ENCODE assay signal across 18 mouse cellular contexts in the genomic region with DNA sequence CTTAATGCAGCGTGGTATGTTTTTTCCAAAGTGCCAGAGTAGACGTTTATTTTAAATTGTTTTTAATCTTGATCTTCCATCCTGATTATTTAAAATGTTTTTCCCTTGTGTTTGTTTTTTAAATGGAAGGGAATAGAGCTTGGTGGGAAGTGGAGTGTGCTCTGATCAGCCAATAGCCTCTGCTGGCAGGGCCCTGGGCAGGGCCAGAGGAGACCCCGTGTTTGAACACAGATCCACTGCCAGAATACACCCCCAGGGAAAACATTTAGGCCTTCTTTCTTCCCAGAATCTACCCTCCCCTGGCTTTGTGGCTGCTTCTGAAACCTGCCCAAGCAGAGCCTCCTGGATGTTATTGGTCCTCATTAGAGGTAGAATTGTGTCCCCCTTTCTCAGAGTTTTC.
DNase-seq lines count a peak whose midpoint lies in the region; ATAC-seq and TF ChIP-seq lines count a peak whose summit lies in the region.
"Had no signal": no experiment of that assay in that cellular context is flagged by ENCODE, and none has a peak within 500 bp of the region (broad histone marks: within the 10 kb centered on the region; RNA-seq: fewer than 3 reads in every experiment).

No protein-coding gene starts in this region.

- no peak for DNase-seq in layer of hippocampus, adult 2 months (ENCODE audit: low spot score in 2 of 2)
- no peak for DNase-seq in layer of hippocampus, postnatal 25 days (ENCODE audit: extremely low spot score in 1 of 2, low spot score in 1 of 2)
- DNase-seq in adrenal gland, postnatal 4 days (ENCODE audit: low spot score in 2 of 2): no peak
- DNase-seq in adrenal gland, postnatal 36 days: no peak
- DNase-seq: cerebellum, postnatal 36 days; gastrocnemius, adult 2 months; layer of hippocampus, postnatal 36 days; thymus, adult 18-20 months had no signal

- peak overlapping the region; percentile 43 for H3K27ac ChIP-seq in layer of hippocampus, adult 2 months
- no peak overlapping the region; the same call in 1 of the 2 replicates for H3K27ac ChIP-seq in forebrain, embryonic 15.5 days (replicated peaks)
- H3K27ac ChIP-seq in hindbrain, embryonic 13.5 days: peak overlapping the region; percentile 44
- H3K27ac ChIP-seq in neural tube, embryonic 12.5 days: no peak overlapping the region
- H3K27ac ChIP-seq: gastrocnemius, adult 2 months; kidney, postnatal 0 days; limb, embryonic 10.5 days; liver, embryonic 12.5 days; lung, embryonic 15.5 days had no signal

- peaks cover 9% of the 10 kb centered on the region for H3K4me1 ChIP-seq in forebrain, embryonic 15.5 days
- H3K4me1 ChIP-seq in hindbrain, embryonic 13.5 days (replicated peaks): peaks cover 22% of the 10 kb centered on the region
- H3K4me1 ChIP-seq in neural tube, embryonic 12.5 days: peaks cover 5% of the 10 kb centered on the region; the same call in 1 of the 2 replicates
- H3K4me1 ChIP-seq: limb, embryonic 10.5 days; liver, embryonic 12.5 days; lung, embryonic 15.5 days had no signal

- H3K9ac ChIP-seq in forebrain, embryonic 15.5 days (replicated peaks): no peak overlapping the region
- no peak overlapping the region for H3K9ac ChIP-seq in hindbrain, embryonic 13.5 days
- no peak overlapping the region for H3K9ac ChIP-seq in neural tube, embryonic 12.5 days
- H3K9ac ChIP-seq: liver, embryonic 12.5 days; lung, embryonic 15.5 days had no signal

- no peaks in the 10 kb centered on the region for H3K9me3 ChIP-seq in forebrain, embryonic 15.5 days
- H3K9me3 ChIP-seq in hindbrain, embryonic 13.5 days: no peaks in the 10 kb centered on the region
- no peaks in the 10 kb centered on the region for H3K9me3 ChIP-seq in neural tube, embryonic 12.5 days
- H3K9me3 ChIP-seq: limb, embryonic 10.5 days; liver, embryonic 12.5 days; lung, embryonic 15.5 days had no signal

- no peak overlapping the region for H3K4me2 ChIP-seq in forebrain, embryonic 15.5 days (replicated peaks)
- H3K4me2 ChIP-seq in hindbrain, embryonic 13.5 days: no peak overlapping the region
- H3K4me2 ChIP-seq in neural tube, embryonic 12.5 days (replicated peaks): no peak overlapping the region
- H3K4me2 ChIP-seq: liver, embryonic 12.5 days; lung, embryonic 15.5 days had no signal

- TF ChIP-seq CTCF in layer of hippocampus, adult 2 months (conservative IDR thresholded peaks at IDR 0.05): no peak

- no peaks in the 10 kb centered on the region for H3K36me3 ChIP-seq in forebrain, embryonic 15.5 days
- no peaks in the 10 kb centered on the region for H3K36me3 ChIP-seq in hindbrain, embryonic 13.5 days
- no peaks in the 10 kb centered on the region for H3K36me3 ChIP-seq in neural tube, embryonic 12.5 days
- H3K36me3 ChIP-seq: limb, embryonic 10.5 days; liver, embryonic 12.5 days; lung, embryonic 15.5 days had no signal

- 14% methylated on average over 3 of the region's 3 CpGs for WGBS in forebrain, embryonic 15.5 days
- 31% methylated on average over 3 of the region's 3 CpGs for WGBS in hindbrain, embryonic 13.5 days
- WGBS in neural tube, embryonic 12.5 days: 40% methylated on average over 3 of the region's 3 CpGs

- no peaks in the 10 kb centered on the region for H3K27me3 ChIP-seq in forebrain, embryonic 15.5 days
- H3K27me3 ChIP-seq in hindbrain, embryonic 13.5 days: no peaks in the 10 kb centered on the region
- no peaks in the 10 kb centered on the region for H3K27me3 ChIP-seq in neural tube, embryonic 12.5 days (replicated peaks)
- H3K27me3 ChIP-seq: liver, embryonic 12.5 days; lung, embryonic 15.5 days had no signal

- peak; percentile 66 for ATAC-seq in forebrain, embryonic 15.5 days (replicated peaks)
- peak; percentile 70; the same call in 1 of the 2 replicates for ATAC-seq in hindbrain, embryonic 13.5 days (ENCODE audit: low FRiP score)
- ATAC-seq in neural tube, embryonic 12.5 days (ENCODE audit: low FRiP score, low read depth): peak; percentile 49
- ATAC-seq: CD4-positive, CD25-positive, alpha-beta regulatory T cell, adult 4 months; intestine, postnatal 0 days; liver, embryonic 12.5 days had no signal

- H3K4me3 ChIP-seq in layer of hippocampus, adult 2 months: no peak overlapping the region
- H3K4me3 ChIP-seq in forebrain, embryonic 15.5 days: no peak overlapping the region
- no peak overlapping the region for H3K4me3 ChIP-seq in hindbrain, embryonic 13.5 days
- H3K4me3 ChIP-seq in neural tube, embryonic 12.5 days: no peak overlapping the region
- H3K4me3 ChIP-seq: gastrocnemius, adult 2 months; limb, embryonic 10.5 days; liver, embryonic 12.5 days; lung, embryonic 15.5 days; myocyte had no signal

Comparison
In these comparisons a context has a peak if more than half of its experiments do, and no peak if none do; other contexts are left out.
1. H3K27ac ChIP-seq: peak in layer of hippocampus, adult 2 months (single experiment) and hindbrain, embryonic 13.5 days (single experiment); none in forebrain, embryonic 15.5 days (single experiment) and neural tube, embryonic 12.5 days (single experiment).
2. Peak in every context shown above with its lines, with median percentiles within 50 percentile points of each other: ATAC-seq.